Mouse (Mus musculus): ENCODE results near the gene Mmel1. TPM values are rescaled to one million over a fixed set of nuclear protein-coding genes. Genes with fewer than 3 reads are reported as not detected.

The Mmel1 gene
- total RNA-seq (2021), result under 1 TPM; 0.41 to 0.84 TPM
- long read RNA-seq, experiment 1, partial matches to known transcripts, result 0 of 1 reads
- long read RNA-seq, experiment 1, other reads (novel, unspliced or antisense), result 1 of 1 reads
- long read RNA-seq, experiment 2, partial matches to known transcripts, result 2 of 3 reads
- long read RNA-seq, experiment 2, other reads (novel, unspliced or antisense), result 1 of 3 reads

DNA sequence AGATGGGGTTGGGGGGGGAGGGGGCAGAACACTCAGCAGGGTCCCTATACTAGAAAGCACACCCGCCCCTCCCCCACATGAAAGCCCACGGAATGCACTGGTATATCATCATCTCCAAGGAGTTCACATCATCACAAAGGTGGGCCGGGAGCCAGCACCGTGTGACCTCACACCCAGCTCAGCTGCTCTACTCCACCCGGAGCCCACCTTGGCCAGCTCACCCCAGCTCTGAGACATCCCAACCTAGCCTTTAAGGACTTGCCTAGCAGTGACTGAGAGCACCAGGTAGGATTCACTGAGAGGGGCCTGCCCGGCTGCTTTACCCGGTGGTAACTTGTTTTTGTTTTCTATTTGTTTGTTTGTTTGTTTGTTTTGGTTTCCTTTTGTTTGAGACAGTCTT lies at the start of gene Mmel1:
Gene Mmel1 (plus strand): TSS at position 146 of the 400 bp plus-strand sequence.
- no peak for DNase-seq (ENCODE audit: extremely low spot score in 1 of 2, low spot score in 2 of 2)
- no peak within 1 kb of the TSS for H3K4me3 ChIP-seq
- TF ChIP-seq CTCF (IDR thresholded peaks at IDR 0.05), result no peak
- H3K27ac ChIP-seq, result no peak within 1 kb of the TSS
- intact Hi-C loops (cut with DNase I), result no loop called here

DNA sequence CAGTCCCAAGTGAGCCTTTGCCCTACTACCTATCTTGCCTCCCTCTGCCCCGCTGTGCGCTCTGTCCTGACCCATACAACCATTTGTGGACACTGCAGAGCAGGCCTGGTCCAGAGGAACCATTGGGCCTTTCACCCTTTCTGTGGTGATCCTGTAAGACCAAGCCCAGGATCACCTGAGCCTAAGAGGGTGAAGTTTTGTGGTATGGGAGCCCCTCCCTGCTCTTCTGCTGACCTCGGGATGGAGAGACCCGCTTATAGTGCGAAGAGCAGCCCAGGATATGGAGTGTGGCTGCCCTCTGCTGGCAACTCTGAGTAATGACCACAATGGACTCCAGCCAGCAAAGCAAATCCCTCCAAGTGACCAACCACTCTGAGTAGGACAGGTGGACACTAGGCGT lies 43.7 kb upstream of the Mmel1 start:
- peak; percentile 87 for TF ChIP-seq CTCF (IDR thresholded peaks at IDR 0.05)
- H3K27ac ChIP-seq, result no peak overlapping the region
- no peak overlapping the region for H3K4me3 ChIP-seq
- peak; percentile 52 to 53 for DNase-seq (ENCODE audit: extremely low spot score in 1 of 2, low spot score in 2 of 2)
- intact Hi-C loops (cut with DNase I), result loop anchor here (1.0 to 5.0 kb wide), 2 partner anchors 496 to 663 kb away; partner anchors contain the start of gene Tprgl

DNA sequence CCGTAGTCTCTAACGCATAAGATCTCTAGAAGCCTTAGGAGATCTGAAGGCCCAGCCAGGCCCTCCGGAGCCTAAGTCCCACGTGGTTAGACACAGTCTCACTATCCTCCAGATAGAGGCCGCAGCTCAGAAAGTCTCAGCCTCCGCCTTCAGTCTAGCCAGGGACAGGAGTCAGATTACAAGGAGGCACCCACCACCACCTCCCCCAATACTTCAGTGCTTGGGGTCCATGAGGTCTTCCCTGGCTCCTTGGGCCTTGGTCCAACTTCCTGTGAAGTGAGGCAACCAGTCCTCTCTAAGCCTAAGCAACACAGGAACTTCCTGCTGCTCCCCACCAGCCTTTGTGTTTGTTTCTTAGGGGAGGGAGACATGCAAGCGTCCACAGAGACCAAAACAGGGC lies 43.2 kb upstream of the Mmel1 start:
- Histone ChIP-seq H3K27ac (no peak overlapping the region), H3K4me3 (no peak overlapping the region)
- no peak for TF ChIP-seq CTCF (IDR thresholded peaks at IDR 0.05)
- DNase-seq (ENCODE audit: extremely low spot score in 1 of 2, low spot score in 2 of 2), result no peak
- intact Hi-C loops (cut with DNase I), result loop anchor here (5.0 kb wide), 1 partner anchor 664 kb away; the partner anchor contains the start of gene Tprgl

DNA sequence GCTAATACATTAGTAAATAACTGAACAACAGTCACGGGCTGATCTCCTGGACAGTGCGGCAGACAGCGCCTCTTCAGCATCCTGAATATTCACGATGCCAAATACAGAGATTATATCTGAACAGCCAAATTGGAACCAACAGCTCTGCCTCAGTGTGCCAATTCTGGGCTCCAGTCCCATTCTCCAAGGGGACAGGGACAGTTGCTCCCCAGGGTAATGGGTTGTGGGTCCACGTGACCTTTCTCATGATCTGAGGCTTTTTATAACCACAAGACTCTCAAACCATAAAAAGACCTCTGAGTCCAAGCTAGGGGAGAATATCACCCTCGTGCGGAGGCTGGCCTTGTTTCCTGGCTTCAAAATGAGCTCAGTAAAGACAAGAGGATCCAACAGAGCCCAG lies 42.2 kb upstream of the Mmel1 start:
- DNase-seq (ENCODE audit: extremely low spot score in 1 of 2, low spot score in 2 of 2), result no peak
- intact Hi-C loops (cut with DNase I), result loop anchor here (5.0 kb wide), 1 partner anchor 665 kb away; the partner anchor contains the start of gene Tprgl

DNA sequence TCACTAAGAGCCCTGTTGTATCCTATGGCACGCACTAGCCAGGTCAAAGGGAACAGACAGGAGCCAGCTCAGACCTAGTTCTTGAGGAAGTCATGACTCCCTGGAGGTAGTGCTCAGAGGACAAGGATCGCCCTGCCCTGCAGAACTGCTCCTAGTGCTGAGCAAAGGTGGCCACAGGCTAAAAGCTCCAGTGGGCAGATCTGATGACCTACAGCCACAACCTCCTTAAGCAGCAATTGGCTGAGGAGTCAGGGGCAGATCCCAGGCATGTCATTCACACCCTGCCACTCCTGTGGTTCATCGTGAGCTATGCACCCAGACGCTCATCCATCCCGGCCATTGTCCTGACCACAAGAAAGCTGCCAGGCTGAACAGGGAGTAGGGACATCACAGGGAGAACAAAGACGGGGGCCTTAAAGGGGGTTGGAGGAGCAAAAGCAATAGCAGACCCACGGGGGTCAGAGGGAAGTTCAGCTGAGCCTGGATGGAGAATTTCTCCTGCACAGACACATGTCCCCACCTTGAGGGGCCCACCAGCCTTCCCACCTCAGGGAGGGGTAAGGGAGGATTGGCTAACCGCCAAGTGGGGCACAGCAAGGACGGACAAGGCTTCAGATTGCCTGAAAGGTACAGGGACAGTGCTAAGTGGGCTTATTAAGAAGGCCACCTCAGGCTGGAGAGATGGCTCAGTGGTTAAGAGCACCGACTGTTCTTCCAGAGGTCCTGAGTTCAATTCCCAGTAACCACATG lies 41.3 kb upstream of the Mmel1 start:
- DNase-seq (ENCODE audit: extremely low spot score in 1 of 2, low spot score in 2 of 2), result no peak
- Histone ChIP-seq H3K4me3 (no peak overlapping the region), H3K27ac (no peak overlapping the region)
- TF ChIP-seq CTCF (IDR thresholded peaks at IDR 0.05), result no peak
- intact Hi-C loops (cut with DNase I), result loop anchor here (5.0 kb wide), 1 partner anchor 666 kb away; the partner anchor contains the start of gene Tprgl

More for the DNA sequence above, 42.2 kb upstream of the Mmel1 start:
- Histone ChIP-seq H3K4me3 (no peak overlapping the region), H3K27ac (no peak overlapping the region)
- TF ChIP-seq CTCF (IDR thresholded peaks at IDR 0.05), result no peak

DNA sequence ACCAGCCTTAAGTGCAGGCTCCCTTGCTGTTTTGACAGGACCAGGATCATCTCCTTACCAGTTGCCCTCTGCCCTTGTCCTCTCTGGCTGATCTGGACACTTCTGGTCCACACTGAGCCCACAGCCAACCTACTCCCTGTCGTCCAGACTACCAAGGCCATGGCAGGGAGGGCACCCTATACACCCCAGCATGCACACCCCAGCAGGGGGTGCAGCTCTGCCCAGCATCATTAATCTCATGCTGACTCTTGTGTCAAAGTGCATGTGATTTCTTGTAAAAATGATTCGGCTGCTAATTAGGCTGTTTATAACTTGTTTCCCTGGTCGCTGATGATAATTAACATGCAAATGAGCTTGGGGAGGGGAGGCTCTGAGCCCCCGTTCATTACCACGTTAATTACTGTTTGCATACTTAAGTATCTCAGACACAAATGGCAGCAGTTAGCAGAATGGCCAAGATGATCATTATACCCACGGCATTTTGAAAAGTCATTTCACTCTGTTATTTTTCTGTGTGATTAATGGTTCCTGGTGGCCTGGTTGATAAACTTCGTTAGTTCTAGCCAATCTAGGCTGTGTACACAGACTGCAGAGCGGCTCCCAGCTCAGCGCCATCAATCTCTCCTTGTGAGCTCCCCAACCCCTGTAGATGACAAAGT lies 37.3 kb upstream of the Mmel1 start:
- no peak for DNase-seq (ENCODE audit: extremely low spot score in 1 of 2, low spot score in 2 of 2)
- intact Hi-C loops (cut with DNase I), result no loop called here

DNA sequence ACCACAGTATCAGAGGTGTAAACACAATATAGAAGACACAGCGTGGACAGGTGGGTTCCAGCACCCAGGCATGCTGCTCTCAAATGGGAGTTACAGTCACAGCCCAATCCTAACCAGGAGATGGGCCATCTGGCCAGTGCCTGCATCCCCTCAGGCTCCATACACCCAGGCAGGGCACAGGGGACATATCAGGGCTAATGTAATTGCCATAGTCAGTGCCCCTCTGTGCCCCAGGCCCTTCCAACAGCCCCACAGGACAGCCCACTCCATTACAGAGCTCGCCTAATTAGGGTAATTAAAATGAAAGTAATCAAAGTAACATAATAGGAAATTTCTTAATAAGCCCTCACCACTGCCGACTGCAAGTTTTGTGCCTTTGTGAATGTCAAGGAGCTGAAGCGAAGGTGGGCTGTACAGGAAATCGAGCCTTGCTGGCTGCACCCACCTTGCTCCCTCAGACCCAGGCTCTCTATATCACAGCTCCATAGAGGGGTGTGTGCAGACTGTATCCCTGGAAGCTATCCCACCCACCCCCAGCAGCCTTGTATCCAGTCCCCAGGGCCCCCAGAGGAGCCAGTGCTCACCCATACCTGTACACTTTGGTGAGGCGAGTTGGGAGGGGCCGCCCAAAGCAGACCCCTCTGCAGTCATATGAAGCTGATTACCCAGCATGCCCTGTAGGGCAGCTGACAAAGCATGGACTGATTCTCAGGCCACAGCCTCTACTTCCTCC lies 33.0 kb upstream of the Mmel1 start:
- intact Hi-C loops (cut with DNase I), result no loop called here
- Histone ChIP-seq H3K27ac (no peak overlapping the region), H3K4me3 (no peak overlapping the region)
- TF ChIP-seq CTCF (IDR thresholded peaks at IDR 0.05), result no peak
- no peak for DNase-seq (ENCODE audit: extremely low spot score in 1 of 2, low spot score in 2 of 2)

More for the DNA sequence above, 37.3 kb upstream of the Mmel1 start:
- no peak overlapping the region for H3K27ac ChIP-seq
- no peak for TF ChIP-seq CTCF (IDR thresholded peaks at IDR 0.05)
- H3K4me3 ChIP-seq, result no peak overlapping the region

DNA sequence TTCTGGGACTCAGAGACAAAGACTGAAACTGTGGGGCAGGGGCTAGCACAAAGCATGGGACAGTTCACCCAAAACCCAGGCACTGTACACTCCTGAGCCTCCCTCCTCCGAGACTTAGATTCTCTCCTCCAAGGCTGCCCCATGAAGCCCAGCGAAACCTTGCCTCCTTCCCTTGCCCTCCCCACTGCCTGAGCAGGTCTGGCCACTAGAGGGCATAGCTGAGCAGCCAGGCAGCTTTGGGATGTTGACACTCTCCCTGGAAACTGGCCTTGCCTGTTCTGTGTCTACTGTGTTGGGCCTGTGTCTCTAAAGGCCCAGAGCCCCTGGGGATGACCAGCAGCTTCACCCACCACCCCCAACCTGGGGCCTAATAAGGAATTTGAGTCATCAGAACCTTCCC lies 32.2 kb upstream of the Mmel1 start, which contains the start of gene Ttc34:
Gene Ttc34 (plus strand): TSS at position 290 of the 400 bp plus-strand sequence.
- Histone ChIP-seq H3K27ac (no peak within 1 kb of the TSS), H3K4me3 (no peak within 1 kb of the TSS)
- intact Hi-C loops (cut with DNase I), result no loop called here
- TF ChIP-seq CTCF (IDR thresholded peaks at IDR 0.05), result peak; percentile 94
- peak in 1 of 2 experiments; percentile 64 for DNase-seq (ENCODE audit: extremely low spot score in 1 of 2, low spot score in 2 of 2)

DNA sequence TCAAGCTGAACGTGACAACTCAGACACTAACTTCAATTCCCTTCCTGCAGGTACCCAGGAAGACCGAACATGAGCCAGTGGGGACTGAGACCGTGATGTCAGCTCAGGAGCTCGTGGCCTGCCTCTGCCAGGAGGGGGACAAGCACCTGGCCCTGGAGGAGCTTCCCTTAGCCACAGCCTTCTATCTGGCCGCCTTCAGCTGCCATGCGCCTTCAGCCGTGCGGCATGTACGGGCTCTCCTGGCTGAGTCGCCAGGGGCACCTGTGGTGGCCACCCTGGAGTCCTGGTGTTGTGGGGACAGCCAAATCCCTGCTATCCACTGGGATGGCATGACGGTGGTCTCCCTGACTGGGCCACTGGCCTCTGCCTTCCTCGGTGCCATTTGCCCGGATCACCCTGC lies 30.6 kb upstream of the Mmel1 start:
- DNase-seq (ENCODE audit: extremely low spot score in 1 of 2, low spot score in 2 of 2), result no peak
- TF ChIP-seq CTCF (IDR thresholded peaks at IDR 0.05), result no peak
- intact Hi-C loops (cut with DNase I), result no loop called here
- no peak overlapping the region for H3K4me3 ChIP-seq
- H3K27ac ChIP-seq, result no peak overlapping the region

DNA sequence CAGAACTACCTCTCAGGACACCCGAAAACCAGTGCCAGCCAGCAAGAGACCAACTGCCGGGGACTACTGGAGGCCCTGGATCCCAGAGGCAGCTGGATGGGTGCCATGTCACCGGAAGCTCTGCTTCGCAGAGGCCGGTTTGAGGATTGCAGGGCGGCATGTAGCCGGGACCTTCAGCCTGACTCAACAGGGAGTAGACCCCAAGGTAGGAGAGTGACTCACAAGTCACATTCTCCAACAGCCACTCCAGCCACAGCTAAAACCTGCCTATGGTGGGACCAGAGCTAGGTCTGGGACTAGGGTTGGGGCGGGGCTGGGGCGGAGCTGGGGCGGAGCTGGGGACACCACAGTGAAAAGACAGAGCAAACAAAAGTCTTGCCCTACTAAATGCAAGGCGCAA lies 30.0 kb upstream of the Mmel1 start:
- intact Hi-C loops (cut with DNase I), result no loop called here
- Histone ChIP-seq H3K4me3 (no peak overlapping the region), H3K27ac (no peak overlapping the region)
- TF ChIP-seq CTCF (IDR thresholded peaks at IDR 0.05), result no peak
- no peak for DNase-seq (ENCODE audit: extremely low spot score in 1 of 2, low spot score in 2 of 2)

DNA sequence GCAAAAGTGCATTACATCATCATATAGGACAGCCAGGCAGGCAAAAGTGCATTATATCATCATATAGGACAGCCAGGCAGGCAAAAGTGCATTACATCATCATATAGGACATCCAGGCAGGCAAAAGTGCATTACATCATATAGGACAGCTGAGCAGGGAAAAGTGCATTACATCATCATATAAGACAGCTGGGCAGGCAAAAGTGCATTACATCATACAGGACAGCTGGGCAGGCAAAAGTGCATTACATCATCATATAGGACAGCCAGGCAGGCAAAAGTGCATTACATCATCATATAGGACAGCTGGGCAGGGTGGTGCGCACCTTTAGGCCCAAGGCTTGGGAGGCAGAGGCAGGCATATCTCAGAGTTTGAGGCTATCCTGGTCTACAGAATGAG lies 16.7 kb upstream of the Mmel1 start:
- no peak for DNase-seq (ENCODE audit: extremely low spot score in 1 of 2, low spot score in 2 of 2)

More for the DNA sequence above, 16.7 kb upstream of the Mmel1 start:
- no peak for TF ChIP-seq CTCF (IDR thresholded peaks at IDR 0.05)
- intact Hi-C loops (cut with DNase I), result no loop called here
- H3K4me3 ChIP-seq, result no peak overlapping the region
- H3K27ac ChIP-seq, result no peak overlapping the region
